Mouse (Mus musculus) embryonic facial prominence, embryonic 13.5 days (tissue): ENCODE data around the gene Prrg2. TPM values are rescaled to one million over a fixed set of nuclear protein-coding genes. Genes with fewer than 3 reads are reported as not detected.

Experiments
- ATAC-seq: fragments of 200-750 bp; cut with Nextera tagmentation; 2 replicates; pipeline ENCODE4 v1.8.0; 2017; ENCODE audit warnings: low read depth; ENCODE audit not compliant: insufficient number of reproducible peaks, insufficient read depth, low FRiP score, low TSS enrichment
- H3K27ac ChIP-seq: fragments of 300-500 bp; sonication (generic); 2 replicates; pipeline ENCODE4 v1.5.1; 2015; ENCODE audit warnings: moderate library complexity, mild to moderate bottlenecking, inconsistent platforms
- H3K27me3 ChIP-seq: fragments of 300-500 bp; sonication (generic); 2 replicates; pipeline ENCODE4 v1.6.1; 2015; ENCODE audit warnings: mild to moderate bottlenecking, inconsistent platforms
- H3K36me3 ChIP-seq: fragments of 300-500 bp; sonication (generic); 2 replicates; pipeline ENCODE4 v1.6.1; 2015; ENCODE audit warnings: mild to moderate bottlenecking, inconsistent platforms
- H3K4me1 ChIP-seq: fragments of 300-500 bp; sonication (generic); 2 replicates; pipeline ENCODE4 v1.6.1; 2015; ENCODE audit warnings: inconsistent platforms
- H3K4me2 ChIP-seq: fragments of 300-500 bp; sonication (generic); 2 replicates; pipeline ENCODE4 v1.6.1; 2015; ENCODE audit warnings: moderate library complexity, mild to moderate bottlenecking, inconsistent platforms
- H3K4me3 ChIP-seq: fragments of 300-500 bp; sonication (generic); 2 replicates; pipeline ENCODE4 v1.5.1; 2015; ENCODE audit warnings: mild to moderate bottlenecking, inconsistent platforms
- H3K9ac ChIP-seq: fragments of 300-500 bp; sonication (generic); 2 replicates; pipeline ENCODE4 v1.6.1; 2015; ENCODE audit warnings: mild to moderate bottlenecking, inconsistent platforms
- H3K9me3 ChIP-seq: fragments of 300-500 bp; sonication (generic); 2 replicates; pipeline ENCODE4 v1.6.1; 2016; ENCODE audit warnings: inconsistent platforms
- WGBS: fragments of 180-500 bp; shearing (Covaris S2); methylation state at CpG from one replicate; pipeline ENCODE4 v1.1.7; 2015; ENCODE audit warnings: mixed read lengths; 5-methylcytosine and 5-hydroxymethylcytosine counted together
- polyA plus RNA-seq: library from polyadenylated mRNA; unstranded; fragments of >200 nt; fragmentation: Nextera tagmentation; extraction: Ambion mirVana; gene quantifications from 2 replicates; pipeline ENCODE4 v1.2.1, GENCODE M21; 2015

Prrg2 gene
- polyA plus RNA-seq, 1 experiment from 2014 or later, result 26.0 TPM

- no peak overlapping the region for H3K4me3 ChIP-seq
- ATAC-seq, result no peak
- H3K27me3 ChIP-seq, result no peaks in the 10 kb centered on the region
- H3K27ac ChIP-seq, result no peak overlapping the region
- peaks cover 49% of the 10 kb centered on the region for H3K36me3 ChIP-seq
- WGBS, result 85% methylated on average over 12 of the region's 12 CpGs
- no peaks in the 10 kb centered on the region for H3K9me3 ChIP-seq
- H3K4me1 ChIP-seq, result no peaks in the 10 kb centered on the region
- H3K4me2 ChIP-seq, result no peak overlapping the region
- peak overlapping the region; percentile 23; the same call in 1 of the 2 replicates for H3K9ac ChIP-seq
These were observed 11.5 kb upstream of the Prrg2 start for GRCm38 (mm10) chr7:45073949-45074348.

- Histone ChIP-seq H3K4me3 (no peak overlapping the region), H3K36me3 (peaks cover 49% of the 10 kb centered on the region), H3K27me3 (no peaks in the 10 kb centered on the region), H3K27ac (no peak overlapping the region), H3K4me1 (no peaks in the 10 kb centered on the region), H3K4me2 (no peak overlapping the region), H3K9me3 (no peaks in the 10 kb centered on the region), H3K9ac (no peak overlapping the region)
- ATAC-seq, result no peak
- WGBS, result 77% methylated on average over 7 of the region's 7 CpGs
These were observed 10.8 kb upstream of the Prrg2 start for GRCm38 (mm10) chr7:45073171-45073707.

- H3K4me2 ChIP-seq, result no peak overlapping the region
- H3K4me3 ChIP-seq, result no peak overlapping the region
- H3K9me3 ChIP-seq, result no peaks in the 10 kb centered on the region
- peaks cover 45% of the 10 kb centered on the region for H3K36me3 ChIP-seq
- 88% methylated on average over 2 of the region's 2 CpGs for WGBS
- H3K9ac ChIP-seq, result no peak overlapping the region
- H3K27me3 ChIP-seq, result no peaks in the 10 kb centered on the region
- H3K27ac ChIP-seq, result no peak overlapping the region
- ATAC-seq, result no peak
- H3K4me1 ChIP-seq, result no peaks in the 10 kb centered on the region
These were observed 9.8 kb upstream of the Prrg2 start for GRCm38 (mm10) chr7:45072230-45072629.

DNA sequence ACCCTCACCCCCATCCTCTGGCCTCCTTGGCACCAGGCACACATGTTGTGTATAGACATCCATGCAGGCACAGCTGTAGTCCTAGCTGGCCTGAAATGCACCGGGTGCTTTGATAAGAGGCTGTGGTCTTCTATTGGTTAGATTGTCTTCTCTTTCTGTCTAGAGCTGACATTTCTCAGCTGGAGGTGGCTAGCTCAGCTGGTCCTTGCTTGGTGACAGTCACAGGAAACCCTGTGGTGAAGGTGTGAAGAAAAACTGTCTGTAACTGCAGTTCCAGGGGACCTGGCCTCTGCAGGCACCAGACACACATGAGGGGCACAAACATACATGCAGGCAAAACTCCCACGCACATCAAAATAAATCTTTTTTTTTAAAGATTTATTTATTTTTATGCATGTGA, 7.2 kb upstream of the Prrg2 start:
- Histone ChIP-seq H3K27ac (no peak overlapping the region), H3K4me1 (no peaks in the 10 kb centered on the region), H3K9me3 (no peaks in the 10 kb centered on the region), H3K4me2 (no peak overlapping the region), H3K4me3 (no peak overlapping the region), H3K36me3 (peaks cover 19% of the 10 kb centered on the region), H3K9ac (no peak overlapping the region), H3K27me3 (no peaks in the 10 kb centered on the region)
- 95% methylated on average over 2 of the region's 2 CpGs for WGBS
- no peak for ATAC-seq

GRCm38 (mm10) chr7:45068000-45068318, 5.5 kb upstream of the Prrg2 start:
- Histone ChIP-seq H3K36me3 (0 out of 2 replicates have a peak, but pooled peaks cover 3% of the 10 kb centered on the region), H3K4me3 (no peak overlapping the region), H3K27me3 (no peaks in the 10 kb centered on the region), H3K27ac (no peak overlapping the region), H3K4me2 (no peak overlapping the region), H3K4me1 (peaks cover 6% of the 10 kb centered on the region), H3K9me3 (no peaks in the 10 kb centered on the region), H3K9ac (no peak overlapping the region)
- no peak for ATAC-seq
- WGBS, result 21% methylated on average over 5 of the region's 5 CpGs

- H3K4me2 ChIP-seq, result no peak overlapping the region
- H3K4me3 ChIP-seq, result no peak overlapping the region
- whole genome bisulfite sequencing, result 69% methylated on average over 4 of the region's 4 CpGs
- no peaks in the 10 kb centered on the region for H3K27me3 ChIP-seq
- H3K36me3 ChIP-seq, result 0 out of 2 replicates have a peak, but pooled peaks cover 3% of the 10 kb centered on the region
- H3K27ac ChIP-seq, result no peak overlapping the region
- H3K9me3 ChIP-seq, result no peaks in the 10 kb centered on the region
- peaks cover 7% of the 10 kb centered on the region for H3K4me1 ChIP-seq
- ATAC-seq, result no peak
- H3K9ac ChIP-seq, result no peak overlapping the region
These were observed 4.9 kb upstream of the Prrg2 start for GRCm38 (mm10) chr7:45067190-45067999.

- H3K4me2 ChIP-seq, result peak overlapping the region; percentile 65
- peak overlapping the region; percentile 53 for H3K4me3 ChIP-seq
These were observed 873 bp downstream of the Prrg2 start for GRCm38 (mm10) chr7:45061532-45062075.

GRCm38 (mm10) chr7:45060632-45061122, 1.8 kb downstream of the Prrg2 start:
- Histone ChIP-seq H3K4me3 (peak overlapping the region; percentile 53; the same call in 1 of the 2 replicates), H3K27ac (no peak overlapping the region), H3K4me1 (peaks cover 16% of the 10 kb centered on the region), H3K9me3 (no peaks in the 10 kb centered on the region), H3K9ac (peak overlapping the region; percentile 78; the same call in 1 of the 2 replicates), H3K36me3 (no peaks in the 10 kb centered on the region), H3K4me2 (peak overlapping the region; percentile 65; the same call in 1 of the 2 replicates), H3K27me3 (no peaks in the 10 kb centered on the region)
- 93% methylated on average over 6 of the region's 6 CpGs for WGBS
- no peak for ATAC-seq

More at GRCm38 (mm10) chr7:45061532-45062075, 873 bp downstream of the Prrg2 start:
- peaks cover 16% of the 10 kb centered on the region for H3K4me1 ChIP-seq
- no peak for ATAC-seq
- H3K9ac ChIP-seq, result peak overlapping the region; percentile 78
- H3K36me3 ChIP-seq, result no peaks in the 10 kb centered on the region
- H3K27ac ChIP-seq, result peak overlapping the region; percentile 86
- 13% methylated on average over 11 of the region's 11 CpGs for WGBS
- no peaks in the 10 kb centered on the region for H3K27me3 ChIP-seq
- H3K9me3 ChIP-seq, result no peaks in the 10 kb centered on the region

DNA sequence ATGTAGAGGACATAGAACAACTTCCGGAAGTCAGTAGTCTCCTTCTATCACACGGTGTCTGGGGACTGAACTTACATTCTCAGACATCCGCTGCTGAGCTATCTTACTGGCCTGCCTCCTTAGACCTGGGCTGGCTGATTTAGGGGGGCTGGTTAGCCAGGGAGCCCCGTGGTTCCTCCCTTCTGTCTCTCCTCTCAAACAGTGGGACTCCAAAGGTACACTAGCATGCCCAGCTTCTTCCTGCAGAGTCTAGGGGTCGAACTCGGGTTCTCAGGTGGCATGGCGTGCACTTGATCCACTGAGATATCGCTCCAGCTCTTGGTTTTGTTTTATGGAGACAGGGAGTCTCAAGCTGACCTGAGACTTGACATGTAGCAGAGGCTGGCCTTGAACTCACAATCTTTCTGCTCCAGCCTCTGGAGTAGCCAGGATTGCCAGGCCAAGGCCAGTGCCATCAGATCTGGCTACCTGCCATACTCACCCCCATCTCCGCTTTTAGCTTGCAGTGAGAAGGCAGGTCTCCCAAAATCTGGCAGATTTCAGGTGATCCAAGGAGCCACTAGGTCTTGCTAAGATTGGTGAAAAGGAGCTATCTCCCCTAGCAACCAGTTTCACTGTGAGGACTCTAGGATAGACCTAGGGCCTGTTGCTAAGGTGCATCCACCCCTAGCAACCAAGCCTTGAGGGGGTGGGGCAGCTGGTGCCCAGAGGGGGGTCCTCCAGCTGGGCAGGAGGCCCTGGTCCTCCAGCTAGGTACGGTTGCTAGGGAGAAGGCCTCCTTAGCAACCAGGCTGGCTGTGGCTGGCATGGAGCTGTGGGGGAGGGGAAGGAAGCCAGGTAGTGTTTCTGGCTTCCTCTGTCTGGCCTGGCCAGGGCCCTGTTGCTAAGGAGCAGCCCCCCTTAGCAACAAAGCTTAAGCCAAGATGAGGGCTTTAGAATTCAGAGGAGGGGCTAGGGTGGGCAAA, 3.6 kb downstream of the Prrg2 start:
- Histone ChIP-seq H3K4me1 (peaks cover 21% of the 10 kb centered on the region), H3K27me3 (no peaks in the 10 kb centered on the region), H3K4me2 (no peak overlapping the region), H3K9me3 (no peaks in the 10 kb centered on the region), H3K9ac (peak overlapping the region; percentile 32; the same call in 1 of the 2 replicates), H3K27ac (no peak overlapping the region), H3K4me3 (no peak overlapping the region), H3K36me3 (no peaks in the 10 kb centered on the region)
- 73% methylated on average over 10 of the region's 10 CpGs for WGBS
- no peak for ATAC-seq

GRCm38 (mm10) chr7:45056972-45057348, 5.5 kb downstream of the Prrg2 start:
- no peak for ATAC-seq
- Histone ChIP-seq H3K27ac (no peak overlapping the region), H3K4me3 (no peak overlapping the region), H3K27me3 (no peaks in the 10 kb centered on the region), H3K4me2 (no peak overlapping the region), H3K9me3 (no peaks in the 10 kb centered on the region), H3K4me1 (peaks cover 15% of the 10 kb centered on the region), H3K36me3 (no peaks in the 10 kb centered on the region), H3K9ac (no peak overlapping the region)

- Histone ChIP-seq H3K36me3 (no peaks in the 10 kb centered on the region), H3K27me3 (no peaks in the 10 kb centered on the region), H3K9ac (no peak overlapping the region), H3K4me2 (no peak overlapping the region), H3K9me3 (no peaks in the 10 kb centered on the region), H3K4me1 (peaks cover 16% of the 10 kb centered on the region), H3K4me3 (no peak overlapping the region), H3K27ac (no peak overlapping the region)
- 62% methylated on average over 14 of the region's 14 CpGs for WGBS
- ATAC-seq, result no peak
These were observed 6.0 kb downstream of the Prrg2 start for GRCm38 (mm10) chr7:45056329-45056971.
